Comparison of ENCODE assay signal across 10 mouse cellular contexts in the genomic region with DNA sequence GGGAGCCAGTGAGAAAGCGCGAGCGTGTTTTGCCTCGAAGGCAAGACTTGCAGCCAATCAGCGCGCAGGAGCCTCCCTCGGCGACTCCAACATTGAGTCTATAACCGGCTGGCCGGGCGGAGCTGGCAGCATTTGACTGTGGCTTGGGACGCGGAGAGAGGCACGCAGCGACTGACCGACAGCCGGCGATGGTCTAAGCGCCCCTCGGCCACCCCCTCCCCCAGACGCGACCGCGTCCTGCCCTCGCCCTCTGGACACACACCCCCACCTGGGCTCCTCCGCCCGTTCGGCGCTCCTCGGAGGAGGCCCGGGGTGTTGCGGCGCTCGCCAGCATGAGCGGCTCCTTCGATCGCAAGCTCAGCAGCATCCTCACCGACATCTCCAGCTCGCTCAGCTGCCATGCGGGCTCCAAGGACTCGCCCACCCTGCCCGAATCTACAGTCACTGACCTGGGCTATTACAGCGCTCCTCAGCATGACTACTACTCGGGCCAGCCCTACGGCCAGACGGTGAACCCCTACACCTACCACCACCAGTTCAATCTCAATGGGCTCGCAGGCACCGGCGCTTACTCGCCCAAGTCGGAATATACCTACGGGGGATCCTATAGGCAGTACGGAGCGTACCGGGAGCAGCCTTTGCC. TPM values are rescaled to one million over a fixed set of nuclear protein-coding genes. Genes with fewer than 3 reads are reported as not detected.
DNase-seq lines count a peak whose midpoint lies in the region; ATAC-seq and TF ChIP-seq lines count a peak whose summit lies in the region.
"Had no signal": no experiment of that assay in that cellular context is flagged by ENCODE, and none has a peak within 500 bp of the region (broad histone marks: within the 10 kb centered on the region; RNA-seq: fewer than 3 reads in every experiment).

Dlx3 (plus strand) TSS at position 130 of the 643 bp plus-strand sequence.

- H3K36me3 ChIP-seq in heart, embryonic 10.5 days = no peaks in the 10 kb centered on the region
- H3K36me3 ChIP-seq in heart, adult 2 months (ENCODE audit: control insufficient read depth, insufficient read depth, low read length) = no peaks in the 10 kb centered on the region
- no peaks in the 10 kb centered on the region for H3K36me3 ChIP-seq in forebrain, postnatal 0 days (ENCODE audit: insufficient read depth)
- H3K36me3 ChIP-seq in limb, embryonic 14.5 days (ENCODE audit: control insufficient read depth, insufficient read depth, low read length) = no peaks in the 10 kb centered on the region
- H3K36me3 ChIP-seq: G1E had no signal

- no peak for ATAC-seq in forebrain, postnatal 0 days
- ATAC-seq in limb, embryonic 14.5 days (ENCODE audit: low FRiP score, low read depth) = peak; percentile 42

- H3K79me2 ChIP-seq in heart, adult 2 months (replicated peaks; ENCODE audit: control insufficient read depth, insufficient read depth, low read length) = no peaks in the 10 kb centered on the region

- no peak for TF ChIP-seq EP300 in heart, adult 2 months (IDR thresholded peaks at IDR 0.05; ENCODE audit: insufficient read depth, low read depth, low read length)

- H3K27me3 ChIP-seq in heart, embryonic 10.5 days (ENCODE audit: insufficient read depth, poor library complexity, severe bottlenecking) = peaks cover 87% of the 10 kb centered on the region
- H3K27me3 ChIP-seq in heart, adult 2 months (ENCODE audit: control insufficient read depth, insufficient read depth, low read length) = peaks cover 25% of the 10 kb centered on the region
- peaks cover 71% of the 10 kb centered on the region for H3K27me3 ChIP-seq in forebrain, postnatal 0 days (ENCODE audit: insufficient read depth, low read length)
- peaks cover 55% of the 10 kb centered on the region for H3K27me3 ChIP-seq in limb, embryonic 14.5 days (ENCODE audit: control insufficient read depth, insufficient read depth, low read length)

- peak within 1 kb of the TSS; percentile 55 for H3K4me2 ChIP-seq in forebrain, postnatal 0 days (ENCODE audit: low read depth)
- peak within 1 kb of the TSS; percentile 77 for H3K4me2 ChIP-seq in limb, embryonic 14.5 days (replicated peaks; ENCODE audit: low read depth, low read length, severe bottlenecking)

- DNase-seq in heart, embryonic 10.5 days (ENCODE audit: low spot score) = no peak
- DNase-seq in heart, adult 2 months = no peak
- peak; percentile 74 for DNase-seq in R1 (ENCODE audit: low read depth, low spot score)
- no peak for DNase-seq in forebrain, postnatal 0 days
- peak; percentile 60 for DNase-seq in limb, embryonic 14.5 days (ENCODE audit: low spot score)
- DNase-seq in retina, postnatal 7 days (ENCODE audit: low read depth, low spot score) = peak; percentile 31
- DNase-seq in thymus, postnatal 10 days (ENCODE audit: low spot score in 2 of 2) = no peak
- DNase-seq in left cerebral cortex, adult 8-10 months (ENCODE audit: low spot score in 2 of 2) = no peak

- no peak for TF ChIP-seq CTCF in heart, adult 2 months (IDR thresholded peaks at IDR 0.05)
- TF ChIP-seq CTCF in forebrain, postnatal 0 days (IDR thresholded peaks at IDR 0.05; ENCODE audit: low read depth) = no peak

- under 1% methylated on average over 55 of the region's 55 CpGs for WGBS in heart, embryonic 10.5 days
- whole genome bisulfite sequencing in heart, adult 2 months = 3% methylated on average over 55 of the region's 55 CpGs
- 2% methylated on average over 54 of the region's 55 CpGs for WGBS in forebrain, postnatal 0 days
- WGBS in limb, embryonic 14.5 days = under 1% methylated on average over 40 of the region's 55 CpGs

- H3K4me3 ChIP-seq in heart, embryonic 10.5 days = peak within 1 kb of the TSS; percentile 54
- no peak within 1 kb of the TSS for H3K4me3 ChIP-seq in heart, adult 2 months
- peak within 1 kb of the TSS; percentile 30 for H3K4me3 ChIP-seq in forebrain, postnatal 0 days (ENCODE audit: low read depth, low read length)
- H3K4me3 ChIP-seq in limb, embryonic 14.5 days (replicated peaks; ENCODE audit: low read length) = peak within 1 kb of the TSS; percentile 43

- H3K9me3 ChIP-seq in heart, embryonic 10.5 days = no peaks in the 10 kb centered on the region
- no peaks in the 10 kb centered on the region for H3K9me3 ChIP-seq in forebrain, postnatal 0 days (ENCODE audit: low read length)
- no peaks in the 10 kb centered on the region for H3K9me3 ChIP-seq in limb, embryonic 14.5 days (ENCODE audit: control insufficient read depth, low read length)
- H3K9me3 ChIP-seq: G1E had no signal

- no peak within 1 kb of the TSS for H3K9ac ChIP-seq in heart, adult 2 months (ENCODE audit: low read depth, low read length)
- H3K9ac ChIP-seq in forebrain, postnatal 0 days = 0 out of 2 replicates have a peak within 1 kb of the TSS, but pooled peaks have one; percentile 22
- peak within 1 kb of the TSS; percentile 44 for H3K9ac ChIP-seq in limb, embryonic 14.5 days (ENCODE audit: low read depth, low read length, severe bottlenecking)

- no peak for TF ChIP-seq POLR2A in heart, adult 2 months (IDR thresholded peaks at IDR 0.05; ENCODE audit: insufficient read depth, low read depth, low read length)
- TF ChIP-seq POLR2A in limb, embryonic 14.5 days (IDR thresholded peaks at IDR 0.05; ENCODE audit: borderline replicate concordance, extremely low read depth, insufficient read depth, insufficient read length) = peak; percentile 64; the same call in 1 of the 2 replicates

- peaks cover 39% of the 10 kb centered on the region for H3K4me1 ChIP-seq in heart, embryonic 10.5 days
- H3K4me1 ChIP-seq in heart, adult 2 months (ENCODE audit: control insufficient read depth, insufficient read depth, low read length) = peaks cover 1% of the 10 kb centered on the region; the same call in 1 of the 2 replicates
- no peaks in the 10 kb centered on the region for H3K4me1 ChIP-seq in forebrain, postnatal 0 days (ENCODE audit: insufficient read depth)
- H3K4me1 ChIP-seq in limb, embryonic 14.5 days (ENCODE audit: control insufficient read depth, insufficient read depth, low read length) = peaks cover 11% of the 10 kb centered on the region; the same call in 1 of the 2 replicates

- H3K27ac ChIP-seq in heart, embryonic 10.5 days = peak within 1 kb of the TSS; percentile 17; the same call in 1 of the 2 replicates
- no peak within 1 kb of the TSS for H3K27ac ChIP-seq in heart, adult 2 months
- no peak within 1 kb of the TSS for H3K27ac ChIP-seq in forebrain, postnatal 0 days (ENCODE audit: low read depth, low read length)
- no peak within 1 kb of the TSS for H3K27ac ChIP-seq in limb, embryonic 14.5 days (replicated peaks; ENCODE audit: low read depth, low read length)

- intact Hi-C loops in heart, adult 2 months (cut with DNase I) = loop anchor here (5.0 to 10.0 kb wide), 2 partner anchors 182 to 275 kb away; no protein-coding TSS in a partner anchor

RNA-seq across cellular contexts. Expression of gene Dlx3, which starts in this region (rescaled TPM):
- 3.2 and 5.9 TPM in 2 replicates for polyA plus RNA-seq in heart, embryonic 10.5 days (2016; fragmentation: Nextera tagmentation; extraction: Ambion mirVana)
- not detected for total RNA-seq in heart, adult 2 months (2021)
- polyA plus RNA-seq in heart, adult 2 months (2012; rRNA removed) = not detected in 2 replicates
- total RNA-seq in forebrain, postnatal 0 days (2014; rRNA removed) = 0.14 TPM in 1 of 2 replicates, not detected in the other
- not detected in 2 replicates for polyA plus RNA-seq in forebrain, postnatal 0 days (2015; fragmentation: Nextera tagmentation; extraction: Ambion mirVana)
- 8.3 and 8.6 TPM in 2 replicates for polyA plus RNA-seq in limb, embryonic 14.5 days (2012; rRNA removed)
- polyA plus RNA-seq in limb, embryonic 14.5 days (2014; fragmentation: Nextera tagmentation; extraction: Ambion mirVana) = 14.3 and 16.3 TPM in 2 replicates
- under 1 TPM in 1 of 4 experiments, not detected in 3; 0.14 TPM for total RNA-seq in left cerebral cortex, adult 8-10 months (2022)
- total RNA-seq: hematopoietic stem cell, adult 5-6 weeks had no signal
- polyA plus RNA-seq: G1E had no signal

Comparison
In these comparisons a context has a peak if more than half of its experiments do, and no peak if none do; other contexts are left out.
1. DNase-seq: peak in R1 (single experiment), limb, embryonic 14.5 days (single experiment) and retina, postnatal 7 days (single experiment); none in heart, embryonic 10.5 days (single experiment), heart, adult 2 months (0 of 2), forebrain, postnatal 0 days (single experiment), thymus, postnatal 10 days (0 of 2) and left cerebral cortex, adult 8-10 months (0 of 2).